Mouse (Mus musculus) small intestine, adult 2 months (tissue): ENCODE data around the gene R3hdm4.

Experiments used
- CTCF ChIP-seq: fragments of 200-500 bp; IDR thresholded peaks from 2 replicates; pipeline ENCODE4 v1.5.1; 2012; ENCODE audit warnings: low read depth, mild to moderate bottlenecking, control low read depth, inconsistent platforms, low read length, moderate library complexity, mixed read lengths; ENCODE audit not compliant: insufficient replicate concordance, insufficient read length; ENCODE audit errors: extremely low read depth
- POLR2A ChIP-seq: fragments of 200-500 bp; IDR thresholded peaks from 2 replicates; pipeline ENCODE4 v1.6.1; 2012; ENCODE audit warnings: low read depth, mild to moderate bottlenecking, control low read depth, inconsistent platforms, low read length, moderate library complexity

DNA sequence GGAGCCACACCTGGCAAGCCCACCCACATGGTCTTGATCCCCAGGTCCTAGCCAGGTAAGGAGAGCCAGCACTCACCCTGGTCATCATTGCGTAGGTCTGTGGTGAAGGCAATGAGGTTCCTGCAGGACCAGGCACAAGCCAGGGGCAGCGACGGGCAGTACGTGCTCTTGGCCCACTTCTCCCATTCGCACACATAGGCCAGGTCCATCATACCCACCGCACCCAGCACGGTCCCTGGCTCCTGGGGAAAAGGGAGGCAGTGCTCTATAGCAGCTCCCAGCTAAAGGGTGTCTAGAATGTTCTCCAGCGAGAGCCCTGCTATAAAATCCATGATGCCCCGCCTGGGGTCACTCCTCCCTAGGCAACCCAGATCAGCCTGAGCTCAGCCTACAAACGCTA is 13.6 kb downstream of the R3hdm4 start:
- no peak for TF ChIP-seq POLR2A
- no peak for TF ChIP-seq CTCF
